30 mouse cellular contexts compared by ENCODE assay signal in genomic region chr11:87678976-87679375, GRCm38 (mm10). TPM values are rescaled to one million over a fixed set of nuclear protein-coding genes. Genes with fewer than 3 reads are reported as not detected.
DNase-seq lines count a peak whose midpoint lies in the region; ATAC-seq and TF ChIP-seq lines count a peak whose summit lies in the region.
"Had no signal": no experiment of that assay in that cellular context is flagged by ENCODE, and none has a peak within 500 bp of the region (broad histone marks: within the 10 kb centered on the region; RNA-seq: fewer than 3 reads in every experiment).

No protein-coding gene starts in this region.

- no peak overlapping the region for H3K9ac ChIP-seq in stomach, embryonic 16.5 days (ENCODE audit: low read length)
- H3K9ac ChIP-seq in hindbrain, embryonic 16.5 days (ENCODE audit: low read depth, low read length), result no peak overlapping the region
- H3K9ac ChIP-seq: embryonic facial prominence, embryonic 13.5 days; forebrain, embryonic 12.5 days; hindbrain, embryonic 14.5 days; liver, embryonic 14.5 days; midbrain, embryonic 13.5 days had no signal

- H3K27me3 ChIP-seq in thymus, adult 2 months (ENCODE audit: control insufficient read depth, insufficient read depth, low read length), result peaks cover 2% of the 10 kb centered on the region; the same call in 1 of the 2 replicates
- no peaks in the 10 kb centered on the region for H3K27me3 ChIP-seq in stomach, embryonic 16.5 days (ENCODE audit: control insufficient read depth, insufficient read depth, low read length)
- H3K27me3 ChIP-seq in hindbrain, embryonic 16.5 days (replicated peaks; ENCODE audit: control insufficient read depth, insufficient read depth, low read length), result no peaks in the 10 kb centered on the region
- H3K27me3 ChIP-seq: forebrain, embryonic 12.5 days; midbrain, embryonic 13.5 days had no signal

- no peak overlapping the region for H3K27ac ChIP-seq in thymus, adult 2 months (ENCODE audit: control insufficient read depth, insufficient read depth, low read length)
- H3K27ac ChIP-seq in stomach, embryonic 16.5 days (ENCODE audit: low read length), result peak overlapping the region; percentile 74; the same call in 1 of the 2 replicates
- H3K27ac ChIP-seq in hindbrain, embryonic 16.5 days (ENCODE audit: low read depth, low read length), result no peak overlapping the region
- H3K27ac ChIP-seq: forebrain, embryonic 12.5 days; hindbrain, embryonic 14.5 days; liver, embryonic 14.5 days; midbrain, embryonic 13.5 days had no signal

- whole genome bisulfite sequencing in thymus, adult 2 months, result 7% methylated on average over 7 of the region's 7 CpGs
- 75% methylated on average over 7 of the region's 7 CpGs for WGBS in stomach, embryonic 16.5 days
- WGBS in hindbrain, embryonic 16.5 days, result 93% methylated on average over 7 of the region's 7 CpGs

- no peaks in the 10 kb centered on the region for H3K36me3 ChIP-seq in thymus, adult 2 months (ENCODE audit: control insufficient read depth, insufficient read depth, low read length)
- H3K36me3 ChIP-seq in stomach, embryonic 16.5 days (ENCODE audit: control insufficient read depth, insufficient read depth, low read length), result no peaks in the 10 kb centered on the region
- H3K36me3 ChIP-seq in hindbrain, embryonic 16.5 days (ENCODE audit: control insufficient read depth, insufficient read depth, low read length), result no peaks in the 10 kb centered on the region
- H3K36me3 ChIP-seq: embryonic facial prominence, embryonic 13.5 days; forebrain, embryonic 12.5 days; midbrain, embryonic 13.5 days had no signal

- TF ChIP-seq CTCF in thymus, adult 2 months (IDR thresholded peaks at IDR 0.05; ENCODE audit: borderline replicate concordance, control insufficient read depth, extremely low read depth, insufficient read depth, low read length, poor library complexity), result no peak

- no peaks in the 10 kb centered on the region for H3K9me3 ChIP-seq in stomach, embryonic 16.5 days (replicated peaks; ENCODE audit: control insufficient read depth, low read length)
- H3K9me3 ChIP-seq in hindbrain, embryonic 16.5 days (ENCODE audit: control insufficient read depth, low read length), result no peaks in the 10 kb centered on the region
- H3K9me3 ChIP-seq: embryonic facial prominence, embryonic 13.5 days; forebrain, embryonic 12.5 days; midbrain, embryonic 13.5 days had no signal

- peak overlapping the region; percentile 9; the same call in 1 of the 2 replicates for H3K4me2 ChIP-seq in stomach, embryonic 16.5 days (ENCODE audit: low read depth, low read length)
- no peak overlapping the region for H3K4me2 ChIP-seq in hindbrain, embryonic 16.5 days (ENCODE audit: low read length)
- H3K4me2 ChIP-seq: embryonic facial prominence, embryonic 13.5 days; forebrain, embryonic 12.5 days; heart, embryonic 11.5 days; hindbrain, embryonic 14.5 days; midbrain, embryonic 13.5 days had no signal

- no peak for TF ChIP-seq POLR2A in thymus, adult 2 months (IDR thresholded peaks at IDR 0.05; ENCODE audit: control insufficient read depth, extremely low read depth, insufficient read depth, low read length, poor library complexity)

- no peak for ATAC-seq in CD4-positive, CD25-positive, alpha-beta regulatory T cell, adult 4 months
- no peak for ATAC-seq in stomach, embryonic 16.5 days (ENCODE audit: insufficient read depth, low FRiP score)
- no peak for ATAC-seq in hindbrain, embryonic 16.5 days
- ATAC-seq: inflammation-experienced regulatory T-cells, adult 6 months; midbrain, embryonic 13.5 days had no signal

- DNase-seq in CD4-positive, CD25-positive, alpha-beta regulatory T cell, adult 2 months (ENCODE audit: low read depth, low spot score), result peak; percentile 24
- DNase-seq in thymus, adult 2 months, result peak; percentile 22
- no peak for DNase-seq in thymus, postnatal 4 days
- peak; percentile 55 for DNase-seq in T-cell, adult 2 months (ENCODE audit: low spot score)
- DNase-seq in urinary bladder, postnatal 4 days (ENCODE audit: low spot score in 2 of 2), result no peak
- DNase-seq: adrenal gland, postnatal 14 days; cerebellum, adult 11 months; cerebellum, adult 9-10 months; cerebellum, postnatal 36 days; embryo, embryonic 11 days; gastrocnemius, postnatal 14 days; heart, adult 18-20 months; heart, postnatal 36 days; kidney, adult 11 months; kidney, postnatal 14 days; liver; lung, adult 2 months; lung, postnatal 36 days; spleen, adult 18-20 months had no signal

- no peak overlapping the region for H3K4me3 ChIP-seq in thymus, adult 2 months (ENCODE audit: control insufficient read depth, insufficient read depth, low read length)
- H3K4me3 ChIP-seq in stomach, embryonic 16.5 days (replicated peaks; ENCODE audit: low read length), result no peak overlapping the region
- H3K4me3 ChIP-seq in hindbrain, embryonic 16.5 days (ENCODE audit: low read length), result no peak overlapping the region
- H3K4me3 ChIP-seq: embryonic facial prominence, embryonic 13.5 days; forebrain, embryonic 12.5 days; midbrain, embryonic 13.5 days had no signal

- 0 out of 2 replicates have a peak, but pooled peaks cover 2% of the 10 kb centered on the region for H3K4me1 ChIP-seq in thymus, adult 2 months (replicated peaks; ENCODE audit: control insufficient read depth, insufficient read depth, low read length)
- peaks cover 5% of the 10 kb centered on the region; the same call in 1 of the 2 replicates for H3K4me1 ChIP-seq in stomach, embryonic 16.5 days (ENCODE audit: control insufficient read depth, insufficient read depth, low read length)
- no peaks in the 10 kb centered on the region for H3K4me1 ChIP-seq in hindbrain, embryonic 16.5 days (ENCODE audit: control insufficient read depth, insufficient read depth, low read depth, low read length)
- H3K4me1 ChIP-seq: forebrain, embryonic 12.5 days had no signal

RNA-seq across cellular contexts. Expression of gene Rnf43, which starts 16.5 kb away (rescaled TPM):
- polyA plus RNA-seq in CD4-positive, CD25-positive, alpha-beta regulatory T cell, adult 4 months (2017; shearing (Covaris generic)), result 10 to 100 TPM; 24.9 to 25.4 TPM
- 6.6 and 9.0 TPM in 2 replicates for polyA plus RNA-seq in thymus, adult 2 months (2012; rRNA removed)
- polyA plus RNA-seq in stomach, embryonic 16.5 days (2015; fragmentation: Nextera tagmentation; extraction: Ambion mirVana), result 14.7 and 16.9 TPM in 2 replicates
- polyA plus RNA-seq in hindbrain, embryonic 16.5 days (2015; fragmentation: Nextera tagmentation; extraction: Ambion mirVana), result 0.71 and 1.5 TPM in 2 replicates
- polyA plus RNA-seq: C2C12 had no signal

RNA-seq across cellular contexts. Expression of gene Supt4a, which starts 58.4 kb away (rescaled TPM):
- 100 to 1,000 TPM; 346 to 405 TPM for polyA plus RNA-seq in CD4-positive, CD25-positive, alpha-beta regulatory T cell, adult 4 months (2017; shearing (Covaris generic))
- 172 and 215 TPM in 2 replicates for polyA plus RNA-seq in thymus, adult 2 months (2012; rRNA removed)
- 116 and 119 TPM in 2 replicates for polyA plus RNA-seq in stomach, embryonic 16.5 days (2015; fragmentation: Nextera tagmentation; extraction: Ambion mirVana)
- polyA plus RNA-seq in hindbrain, embryonic 16.5 days (2015; fragmentation: Nextera tagmentation; extraction: Ambion mirVana), result 121 and 130 TPM in 2 replicates

Comparison
In these comparisons a context has a peak if more than half of its experiments do, and no peak if none do; other contexts are left out.
1. DNase-seq: peak in CD4-positive, CD25-positive, alpha-beta regulatory T cell, adult 2 months (single experiment), thymus, adult 2 months (single experiment) and T-cell, adult 2 months (single experiment); none in thymus, postnatal 4 days (single experiment) and urinary bladder, postnatal 4 days (0 of 2).